Mouse (Mus musculus) CH12.LX (cell line): ENCODE results near the gene Eif4g2.

Source experiments
- BHLHE40 ChIP-seq: IDR thresholded peaks from 2 replicates; pipeline ENCODE4 v1.6.1; 2011; ENCODE audit warnings: mild to moderate bottlenecking, low read depth, low read length, improper control_type of control experiment
- CTCF ChIP-seq, 2 experiments: IDR thresholded peaks in 1 of 2; conservative IDR thresholded peaks in 1 of 2; 2 replicates each; pipeline ENCODE4 v1.5.1; 2011 to 2012; ENCODE audit warnings: low read depth in 2 of 2, low read length in 2 of 2, improper control_type of control experiment in 1 of 2, inconsistent platforms in 1 of 2, mild to moderate bottlenecking in 1 of 2, moderate library complexity in 1 of 2
- EP300 ChIP-seq: IDR thresholded peaks from 2 replicates; pipeline ENCODE4 v1.6.1; 2011; ENCODE audit warnings: low read length, improper control_type of control experiment
- ETS1 ChIP-seq: conservative IDR thresholded peaks from 2 replicates; pipeline ENCODE4 v1.6.1; 2012; ENCODE audit warnings: low read depth, mild to moderate bottlenecking, inconsistent platforms, low read length, improper control_type of control experiment, moderate library complexity
- MAFK ChIP-seq: IDR thresholded peaks from 2 replicates; pipeline ENCODE4 v1.6.1; 2011; ENCODE audit warnings: low read length, improper control_type of control experiment; ENCODE audit not compliant: insufficient replicate concordance
- MAZ ChIP-seq: IDR thresholded peaks from 2 replicates; pipeline ENCODE4 v1.6.1; 2012; ENCODE audit warnings: low read depth, mild to moderate bottlenecking, inconsistent platforms, low read length, improper control_type of control experiment, moderate library complexity
- MEF2A ChIP-seq: IDR thresholded peaks from 2 replicates; pipeline ENCODE4 v1.6.1; 2014; ENCODE audit warnings: low read depth, mild to moderate bottlenecking, inconsistent platforms, low read length, improper control_type of control experiment, borderline replicate concordance
- NRF1 ChIP-seq: IDR thresholded peaks from 2 replicates; pipeline ENCODE4 v1.6.1; 2014; ENCODE audit warnings: low read depth, mild to moderate bottlenecking, inconsistent platforms, low read length, improper control_type of control experiment, moderate library complexity
- POLR2A ChIP-seq: IDR thresholded peaks from 2 replicates; pipeline ENCODE4 v1.6.1; 2011; ENCODE audit warnings: low read depth, mild to moderate bottlenecking, improper control_type of control experiment, low read length
- RAD21 ChIP-seq: IDR thresholded peaks from 2 replicates; pipeline ENCODE4 v1.6.1; 2011; ENCODE audit warnings: low read depth, mild to moderate bottlenecking, low read length, improper control_type of control experiment, moderate library complexity
- SMC3 ChIP-seq: IDR thresholded peaks from 2 replicates; pipeline ENCODE4 v1.6.1; 2011; ENCODE audit warnings: low read depth, low read length, improper control_type of control experiment
- TCF12 ChIP-seq: IDR thresholded peaks from 2 replicates; pipeline ENCODE4 v1.6.1; 2014; ENCODE audit warnings: low read depth, mild to moderate bottlenecking, inconsistent platforms, low read length, improper control_type of control experiment
- ZMIZ1 ChIP-seq: IDR thresholded peaks from 2 replicates; pipeline ENCODE4 v1.6.1; 2012; ENCODE audit warnings: low read depth, mild to moderate bottlenecking, inconsistent platforms, low read length, improper control_type of control experiment

GRCm38 (mm10) chr7:111084443-111084842 is 1.6 kb upstream of the Eif4g2 start:
- TF ChIP-seq POLR2A (no peak), CTCF (conservative IDR thresholded peaks at IDR 0.05 in 1 of 2, IDR thresholded peaks at IDR 0.05 in 1 of 2; ENCODE audit: low read depth in 2 of 2, low read length in 2 of 2) (no peak), NRF1 (no peak), ZMIZ1 (no peak), MAFK (no peak), TCF12 (no peak), ETS1 (no peak), MEF2A (no peak), RAD21 (no peak), BHLHE40 (no peak), MAZ (no peak), SMC3 (no peak), EP300 (no peak)
